Mouse (Mus musculus) heart, embryonic 12.5 days (tissue): Measurements from ENCODE around the gene Sik3. TPM values are rescaled to one million over a fixed set of nuclear protein-coding genes. Genes with fewer than 3 reads are reported as not detected.

ENCODE experiments used
- ATAC-seq: fragments of 200-750 bp; cut with Nextera tagmentation; 2 replicates; pipeline ENCODE4 v1.8.0; 2017; ENCODE audit warnings: moderate TSS enrichment, moderate library complexity; ENCODE audit not compliant: insufficient number of reproducible peaks, low FRiP score
- H3K27ac ChIP-seq: fragments of 300-500 bp; sonication (generic); 2 replicates; pipeline ENCODE4 v1.5.1; 2016; ENCODE audit warnings: mild to moderate bottlenecking, moderate library complexity; ENCODE audit not compliant: poor library complexity, severe bottlenecking
- H3K27me3 ChIP-seq: fragments of 300-500 bp; sonication (generic); replicated peaks from 2 replicates; pipeline ENCODE4 v1.6.1; 2016; ENCODE audit warnings: mild to moderate bottlenecking, moderate library complexity
- H3K36me3 ChIP-seq: fragments of 300-500 bp; sonication (generic); 2 replicates; pipeline ENCODE4 v1.6.1; 2016; ENCODE audit warnings: mild to moderate bottlenecking, moderate library complexity
- H3K4me1 ChIP-seq: fragments of 300-500 bp; sonication (generic); replicated peaks from 2 replicates; pipeline ENCODE4 v1.6.1; 2016; ENCODE audit warnings: mild to moderate bottlenecking
- H3K4me2 ChIP-seq: fragments of 300-500 bp; sonication (generic); 2 replicates; pipeline ENCODE4 v1.6.1; 2016; ENCODE audit warnings: mild to moderate bottlenecking, moderate library complexity
- H3K4me3 ChIP-seq: fragments of 300-500 bp; sonication (generic); 2 replicates; pipeline ENCODE4 v1.5.1; 2016; ENCODE audit warnings: mild to moderate bottlenecking
- H3K9ac ChIP-seq: fragments of 300-500 bp; sonication (generic); 2 replicates; pipeline ENCODE4 v1.6.1; 2016; ENCODE audit warnings: mild to moderate bottlenecking, moderate library complexity
- H3K9me3 ChIP-seq: fragments of 300-500 bp; sonication (generic); replicated peaks from 2 replicates; pipeline ENCODE4 v1.6.1; 2016; ENCODE audit warnings: mild to moderate bottlenecking, moderate library complexity
- WGBS: fragments of 180-500 bp; shearing (Covaris S2); methylation state at CpG from one replicate; pipeline ENCODE4 v1.1.7; 2016; 5-methylcytosine and 5-hydroxymethylcytosine counted together
- polyA plus RNA-seq: library from polyadenylated mRNA; unstranded; fragments of >200 nt; fragmentation: Nextera tagmentation; extraction: Ambion mirVana; gene quantifications from 2 replicates; pipeline ENCODE4 v1.2.1, GENCODE M21; 2016

Gene Sik3
- polyA plus RNA-seq, result 13.9 and 15.0 TPM in 2 replicates

DNA sequence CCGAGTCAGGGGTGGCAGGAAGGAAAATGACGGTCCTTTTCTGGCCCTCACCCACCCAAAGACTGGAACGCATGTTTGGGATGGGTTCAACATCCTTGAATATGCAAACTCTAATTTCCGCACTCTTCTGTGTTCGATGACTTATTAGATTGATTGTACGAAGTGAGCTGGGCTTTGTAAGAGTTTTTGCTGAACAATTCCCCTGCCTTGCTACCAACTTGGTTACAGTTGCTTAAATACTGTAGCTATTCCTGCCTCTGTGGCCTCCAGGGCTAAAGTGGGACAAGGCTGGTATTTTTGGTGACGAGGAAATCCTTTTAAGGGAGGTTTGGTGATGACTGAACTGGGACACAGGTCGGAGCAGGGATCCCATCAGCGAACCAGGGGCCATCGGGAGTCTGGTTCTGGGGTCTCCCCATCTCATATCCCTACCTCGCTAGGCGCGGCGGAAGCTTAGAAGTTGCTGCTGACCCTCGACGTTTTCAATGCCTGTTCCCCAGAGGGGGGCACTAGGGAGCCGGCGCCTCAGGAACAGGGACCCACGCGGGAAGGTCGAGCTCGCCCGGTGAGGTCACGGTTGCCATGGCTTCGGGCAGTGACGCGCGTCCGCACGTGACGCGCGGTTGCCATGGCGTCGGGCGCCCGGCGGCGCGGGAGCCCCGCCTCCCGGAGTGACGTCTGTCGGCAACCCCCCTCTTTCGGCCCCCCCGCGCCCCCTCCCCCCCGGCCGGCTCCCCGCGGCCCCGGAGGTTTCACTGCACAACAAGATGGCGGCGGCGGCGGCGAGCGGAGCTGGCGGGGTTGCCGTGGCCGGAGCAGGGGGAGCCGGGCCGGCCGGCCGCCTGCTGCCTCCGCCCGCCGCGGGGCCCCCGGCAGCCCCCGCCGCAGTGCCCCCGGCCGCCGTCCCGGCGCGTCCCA, at the start of gene Sik3, which contains the start of gene Pafah1b2:
Gene Sik3, plus strand, starts transcription at position 730 of the 918 bp plus-strand sequence.
Gene Pafah1b2, minus strand, starts transcription at position 600 of the 918 bp plus-strand sequence.
- 5% methylated on average over 67 of the region's 78 CpGs for WGBS
- Histone ChIP-seq H3K9ac (peak within 1 kb of the TSS; percentile 92), H3K27ac (peak within 1 kb of the TSS; percentile 89), H3K4me1 (peaks cover 42% of the 10 kb centered on the region), H3K36me3 (no peaks in the 10 kb centered on the region), H3K4me3 (peak within 1 kb of the TSS; percentile 89), H3K27me3 (no peaks in the 10 kb centered on the region), H3K9me3 (no peaks in the 10 kb centered on the region), H3K4me2 (peak within 1 kb of the TSS; percentile 93)
- ATAC-seq, result peak; percentile 93

DNA sequence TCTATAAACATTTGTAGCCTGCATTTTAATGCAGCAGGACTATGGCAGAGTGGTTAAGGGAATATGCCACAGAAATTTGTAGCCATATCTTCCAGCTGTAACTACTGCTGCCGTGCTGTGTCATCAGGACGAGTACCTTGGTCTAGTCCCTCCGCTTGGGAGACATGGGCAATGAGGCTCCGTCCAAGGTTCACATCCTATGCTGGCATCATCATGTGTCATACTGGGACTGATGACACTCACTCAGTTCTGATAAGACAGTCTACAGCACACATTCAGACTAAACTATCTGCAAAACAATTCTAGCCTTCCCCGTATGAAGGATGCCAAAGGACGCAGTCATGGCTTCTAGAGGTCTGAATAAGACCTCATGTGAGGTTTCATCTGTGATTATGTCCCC, 49.0 kb upstream of the Sik3 start:
- 82% methylated on average over 6 of the region's 6 CpGs for WGBS
- Histone ChIP-seq H3K4me2 (no peak overlapping the region), H3K27ac (no peak overlapping the region), H3K4me3 (no peak overlapping the region), H3K9me3 (no peaks in the 10 kb centered on the region), H3K36me3 (peaks cover 75% of the 10 kb centered on the region), H3K4me1 (peaks cover 17% of the 10 kb centered on the region), H3K27me3 (no peaks in the 10 kb centered on the region), H3K9ac (no peak overlapping the region)
- no peak for ATAC-seq

DNA sequence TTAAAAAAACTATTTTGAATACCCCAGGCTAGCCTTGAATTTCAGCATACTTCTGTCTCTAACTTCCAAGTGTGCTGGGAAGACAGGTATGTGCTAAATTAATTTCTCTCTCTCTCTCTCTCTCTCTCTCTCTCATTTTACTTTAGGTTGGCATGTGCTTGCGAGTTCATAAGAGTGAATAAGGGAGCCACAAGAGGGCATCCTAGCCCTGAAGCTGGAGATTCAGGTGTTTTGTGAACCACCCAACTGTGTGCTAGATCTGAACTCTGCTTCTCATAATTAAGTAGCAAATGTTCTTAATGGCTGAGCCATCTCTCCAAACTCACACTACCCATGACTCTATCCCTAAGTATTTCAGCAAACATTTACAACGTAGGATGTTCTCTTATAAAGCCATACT, 35.7 kb upstream of the Sik3 start:
- H3K4me3 ChIP-seq, result no peak overlapping the region
- H3K4me1 ChIP-seq, result peaks cover 24% of the 10 kb centered on the region
- H3K9me3 ChIP-seq, result no peaks in the 10 kb centered on the region
- H3K27me3 ChIP-seq, result no peaks in the 10 kb centered on the region
- no peak for ATAC-seq
- WGBS, result 86% methylated on average over 2 of the region's 2 CpGs
- peaks cover 52% of the 10 kb centered on the region for H3K36me3 ChIP-seq
- H3K27ac ChIP-seq, result no peak overlapping the region
- H3K9ac ChIP-seq, result no peak overlapping the region
- H3K4me2 ChIP-seq, result no peak overlapping the region

DNA sequence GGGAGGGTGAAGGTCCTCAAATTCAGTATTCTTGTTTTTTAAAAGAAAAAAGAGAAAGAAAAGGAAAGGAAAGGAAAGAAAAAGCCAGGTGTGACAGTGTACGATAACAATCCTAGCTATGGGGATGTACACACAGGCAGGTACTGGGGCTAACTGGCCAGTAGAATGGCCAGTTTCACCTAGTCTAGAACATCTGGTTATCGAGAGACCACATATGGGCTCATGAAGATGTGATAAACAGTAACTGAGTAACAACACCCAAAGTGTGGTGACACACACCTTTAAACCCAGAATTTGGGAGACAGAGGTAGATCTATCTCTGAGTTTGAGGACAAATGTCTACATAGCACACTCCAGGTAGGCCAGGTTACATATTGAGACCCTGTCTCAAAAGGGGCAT, 32.8 kb upstream of the Sik3 start:
- Histone ChIP-seq H3K9ac (no peak overlapping the region), H3K4me1 (peaks cover 42% of the 10 kb centered on the region), H3K4me3 (no peak overlapping the region), H3K27ac (no peak overlapping the region), H3K27me3 (no peaks in the 10 kb centered on the region), H3K9me3 (no peaks in the 10 kb centered on the region), H3K36me3 (peaks cover 29% of the 10 kb centered on the region), H3K4me2 (no peak overlapping the region)
- no peak for ATAC-seq
- WGBS, result 91% methylated on average over 2 of the region's 2 CpGs

DNA sequence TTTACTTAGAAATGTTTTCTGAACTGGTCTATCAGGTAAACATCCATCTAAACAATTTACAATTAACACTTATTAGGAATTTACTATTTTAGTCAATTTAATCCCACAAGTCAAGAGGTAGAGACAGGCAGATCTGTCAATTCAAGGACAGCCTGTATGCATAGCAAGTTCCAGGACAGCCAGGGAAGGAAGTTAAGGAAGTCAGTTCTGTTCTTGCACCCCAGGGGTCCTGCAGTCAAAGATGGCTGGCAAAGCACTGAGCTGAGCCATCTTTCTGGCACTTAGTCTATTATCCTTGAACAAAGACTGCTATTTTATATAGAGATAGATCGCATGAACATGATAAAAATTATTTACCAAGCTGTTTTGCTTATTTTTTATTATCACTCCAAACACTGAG, 32.0 kb upstream of the Sik3 start:
- Histone ChIP-seq H3K36me3 (peaks cover 22% of the 10 kb centered on the region), H3K9ac (no peak overlapping the region), H3K27me3 (no peaks in the 10 kb centered on the region), H3K4me1 (peaks cover 42% of the 10 kb centered on the region), H3K4me3 (no peak overlapping the region), H3K9me3 (no peaks in the 10 kb centered on the region), H3K4me2 (no peak overlapping the region), H3K27ac (no peak overlapping the region)
- WGBS, result 73% methylated on average over 1 of the region's 1 CpGs
- no peak for ATAC-seq

DNA sequence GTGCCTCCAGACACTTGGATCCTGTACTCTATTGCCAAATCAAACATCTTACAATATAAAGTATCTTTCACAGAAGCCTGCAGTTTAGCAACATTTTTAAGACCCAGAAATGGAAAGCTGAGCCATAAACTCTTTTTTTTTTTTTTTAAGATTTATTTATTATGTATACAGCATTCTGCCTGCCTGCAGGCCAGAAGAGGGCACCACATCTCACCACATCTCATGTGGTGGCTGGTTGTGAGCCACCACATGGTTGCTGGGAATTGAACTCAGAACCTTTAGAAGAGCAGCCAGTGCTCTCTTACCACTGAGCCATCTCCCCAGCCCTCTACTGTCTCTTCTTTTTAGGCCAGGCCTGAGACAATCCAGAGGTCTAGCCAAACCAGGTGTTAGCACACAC, 31.3 kb upstream of the Sik3 start:
- H3K36me3 ChIP-seq, result peaks cover 17% of the 10 kb centered on the region
- H3K9ac ChIP-seq, result no peak overlapping the region
- no peaks in the 10 kb centered on the region for H3K27me3 ChIP-seq
- H3K27ac ChIP-seq, result no peak overlapping the region
- H3K4me2 ChIP-seq, result no peak overlapping the region
- ATAC-seq, result no peak
- H3K4me3 ChIP-seq, result no peak overlapping the region
- H3K4me1 ChIP-seq, result peaks cover 42% of the 10 kb centered on the region
- no peaks in the 10 kb centered on the region for H3K9me3 ChIP-seq

DNA sequence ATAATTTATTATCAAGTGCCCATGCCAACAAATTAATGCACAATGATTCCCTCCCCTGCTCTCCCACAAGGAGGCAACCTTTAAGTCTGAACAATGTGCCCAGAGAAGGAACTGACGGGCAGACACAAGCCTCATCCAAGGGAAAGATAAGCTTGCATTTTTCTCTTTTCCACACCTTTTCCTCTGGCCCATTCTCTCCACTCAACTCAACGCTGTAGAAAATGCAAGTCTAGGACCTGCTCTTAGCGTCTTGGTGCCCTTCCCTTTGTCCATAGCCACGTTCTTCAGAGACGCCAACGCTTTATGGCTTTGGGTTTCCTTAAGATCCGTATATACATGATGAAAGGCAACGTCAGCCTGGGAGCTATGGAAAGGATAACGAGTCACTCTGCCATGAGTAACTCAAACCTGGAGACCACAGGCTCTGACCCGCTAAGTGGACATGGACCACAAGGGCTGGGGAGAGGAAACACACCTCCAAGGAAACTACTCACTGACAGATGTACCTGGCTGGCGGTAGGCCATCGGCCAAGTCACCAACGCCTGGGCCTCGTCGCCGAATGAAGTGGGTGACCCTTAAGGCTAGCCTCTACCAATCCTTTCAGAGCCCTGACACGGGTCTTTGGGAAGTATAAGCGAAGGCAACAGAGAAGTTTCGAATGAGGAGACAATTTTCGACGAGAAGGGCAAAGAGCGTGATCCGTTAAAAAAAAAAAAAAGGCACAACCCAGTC, 28.8 kb upstream of the Sik3 start:
- H3K4me3 ChIP-seq, result peak overlapping the region; percentile 81
- H3K9me3 ChIP-seq, result no peaks in the 10 kb centered on the region
- peak overlapping the region; percentile 92 for H3K4me2 ChIP-seq
- no peak for ATAC-seq
- H3K27me3 ChIP-seq, result no peaks in the 10 kb centered on the region
- peaks cover 31% of the 10 kb centered on the region for H3K4me1 ChIP-seq
- peaks cover 7% of the 10 kb centered on the region; the same call in 1 of the 2 replicates for H3K36me3 ChIP-seq
- H3K9ac ChIP-seq, result peak overlapping the region; percentile 92
- H3K27ac ChIP-seq, result peak overlapping the region; percentile 96
- WGBS, result under 1% methylated on average over 23 of the region's 23 CpGs

DNA sequence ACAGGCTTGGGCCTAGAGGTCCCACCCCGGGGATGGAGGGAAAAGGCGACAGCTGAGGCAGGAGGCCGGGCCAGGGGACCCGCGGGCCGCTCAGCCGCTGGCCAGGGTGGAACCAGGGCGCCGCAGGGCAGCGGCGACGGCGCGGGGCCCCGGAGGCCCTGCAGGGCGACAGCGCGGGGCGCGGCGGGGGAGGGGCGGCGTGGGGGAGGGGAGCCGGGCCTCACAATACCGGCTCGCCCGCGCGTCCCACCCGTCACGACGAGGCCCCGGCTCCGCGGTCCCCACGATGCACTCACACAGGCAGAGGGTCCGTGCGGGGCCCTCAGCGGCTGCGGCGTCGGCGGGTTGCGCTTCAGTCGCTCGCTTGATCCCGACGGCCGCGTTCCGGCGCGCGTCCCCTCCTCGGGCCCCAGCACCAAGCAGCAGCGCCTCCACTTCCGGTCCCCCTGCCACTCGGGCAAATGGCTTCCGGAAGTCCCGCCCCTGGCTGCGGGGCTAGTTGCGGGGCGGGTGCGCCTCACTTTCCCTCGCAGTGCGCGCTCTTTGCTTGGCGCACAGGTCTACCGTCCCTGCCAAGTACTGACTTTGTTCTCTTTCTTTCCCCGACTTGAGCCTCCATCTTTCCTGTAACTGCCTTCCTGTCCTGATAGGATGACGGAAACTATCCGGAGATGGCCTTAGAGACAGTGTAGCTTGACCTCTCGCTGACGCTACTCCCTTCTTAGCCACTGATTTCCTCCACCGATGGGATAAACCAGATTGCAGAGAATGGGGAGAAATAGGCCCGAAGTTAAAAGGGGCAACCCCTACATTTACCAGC, 28.0 kb upstream of the Sik3 start:
- under 1% methylated on average over 75 of the region's 76 CpGs for WGBS
- H3K27me3 ChIP-seq, result no peaks in the 10 kb centered on the region
- peak overlapping the region; percentile 96 for H3K27ac ChIP-seq
- H3K4me2 ChIP-seq, result peak overlapping the region; percentile 92
- peak overlapping the region; percentile 92 for H3K9ac ChIP-seq
- H3K4me1 ChIP-seq, result peaks cover 28% of the 10 kb centered on the region
- H3K4me3 ChIP-seq, result peak overlapping the region; percentile 81
- peak; percentile 93 for ATAC-seq
- H3K9me3 ChIP-seq, result no peaks in the 10 kb centered on the region
- H3K36me3 ChIP-seq, result peaks cover 6% of the 10 kb centered on the region; the same call in 1 of the 2 replicates

DNA sequence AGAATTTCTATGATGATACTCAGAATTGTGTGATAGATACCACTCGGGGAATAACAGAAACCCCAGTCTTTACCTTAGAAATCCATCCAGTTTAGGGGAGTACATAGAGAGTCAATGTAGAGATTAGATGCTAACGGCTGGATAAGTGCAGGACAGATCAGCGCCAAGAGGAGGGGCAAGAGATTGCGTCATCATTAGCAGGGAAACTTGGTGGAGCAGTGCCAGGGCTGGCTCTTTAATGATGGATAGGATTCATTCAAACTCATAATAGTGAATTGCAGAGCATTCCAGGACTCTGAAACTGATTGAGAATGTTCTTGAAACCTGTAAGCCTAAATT, 27.4 kb upstream of the Sik3 start:
- H3K9me3 ChIP-seq, result no peaks in the 10 kb centered on the region
- H3K27ac ChIP-seq, result peak overlapping the region; percentile 96
- H3K9ac ChIP-seq, result peak overlapping the region; percentile 92
- peaks cover 6% of the 10 kb centered on the region; the same call in 1 of the 2 replicates for H3K36me3 ChIP-seq
- H3K27me3 ChIP-seq, result no peaks in the 10 kb centered on the region
- peaks cover 23% of the 10 kb centered on the region for H3K4me1 ChIP-seq
- H3K4me2 ChIP-seq, result peak overlapping the region; percentile 92
- WGBS, result 1% methylated on average over 4 of the region's 4 CpGs
- H3K4me3 ChIP-seq, result peak overlapping the region; percentile 81
- peak; percentile 52 for ATAC-seq

DNA sequence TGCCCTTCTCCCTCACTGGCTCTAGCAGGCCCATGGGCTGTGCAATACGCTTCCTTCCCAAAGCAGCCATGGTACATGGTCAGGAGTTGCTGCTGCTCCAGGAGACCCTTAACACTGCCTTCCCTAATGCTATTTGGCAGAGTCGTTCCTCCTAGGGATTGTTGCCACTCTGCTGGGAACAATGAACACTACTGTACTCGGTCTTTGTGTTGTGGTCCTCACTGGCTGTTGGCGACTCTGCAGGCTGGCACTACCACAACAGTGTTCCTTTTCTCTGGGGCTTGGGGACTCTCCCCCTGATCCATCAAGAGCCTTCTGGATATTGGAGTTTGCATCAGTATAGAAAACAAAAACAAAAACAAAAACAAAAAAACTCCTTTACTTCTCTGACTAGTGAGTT, 13.6 kb upstream of the Sik3 start:
- no peaks in the 10 kb centered on the region for H3K9me3 ChIP-seq
- no peak overlapping the region for H3K4me3 ChIP-seq
- H3K27ac ChIP-seq, result no peak overlapping the region
- WGBS, result 72% methylated on average over 4 of the region's 4 CpGs
- no peak for ATAC-seq
- no peak overlapping the region for H3K4me2 ChIP-seq
- H3K9ac ChIP-seq, result no peak overlapping the region
- H3K27me3 ChIP-seq, result no peaks in the 10 kb centered on the region
- no peaks in the 10 kb centered on the region for H3K36me3 ChIP-seq
- H3K4me1 ChIP-seq, result no peaks in the 10 kb centered on the region

DNA sequence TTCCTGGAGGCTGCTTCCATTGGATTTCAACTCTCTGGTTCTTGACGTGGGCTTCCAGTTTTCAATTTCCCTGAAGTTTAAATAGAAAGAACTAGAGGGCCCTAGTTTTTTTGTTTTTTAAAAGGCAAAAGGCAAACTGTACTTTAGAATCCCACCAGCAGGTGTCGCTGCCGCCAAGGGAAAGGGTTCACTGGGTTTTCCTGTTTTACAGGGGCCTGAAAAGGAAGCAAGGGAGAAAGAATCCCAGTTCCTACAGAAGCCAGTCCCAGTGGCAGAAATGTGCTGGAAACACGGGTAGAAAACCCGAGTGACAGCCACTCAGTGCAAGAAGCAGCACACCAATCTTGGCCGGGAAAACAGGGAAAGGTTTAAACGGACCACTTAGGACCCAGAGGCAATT, 8.9 kb upstream of the Sik3 start:
- Histone ChIP-seq H3K27me3 (no peaks in the 10 kb centered on the region), H3K27ac (no peak overlapping the region), H3K4me2 (no peak overlapping the region), H3K4me3 (no peak overlapping the region), H3K4me1 (no peaks in the 10 kb centered on the region), H3K36me3 (no peaks in the 10 kb centered on the region), H3K9ac (no peak overlapping the region), H3K9me3 (no peaks in the 10 kb centered on the region)
- 6% methylated on average over 7 of the region's 7 CpGs for WGBS
- ATAC-seq, result no peak
